In the genomic region with DNA sequence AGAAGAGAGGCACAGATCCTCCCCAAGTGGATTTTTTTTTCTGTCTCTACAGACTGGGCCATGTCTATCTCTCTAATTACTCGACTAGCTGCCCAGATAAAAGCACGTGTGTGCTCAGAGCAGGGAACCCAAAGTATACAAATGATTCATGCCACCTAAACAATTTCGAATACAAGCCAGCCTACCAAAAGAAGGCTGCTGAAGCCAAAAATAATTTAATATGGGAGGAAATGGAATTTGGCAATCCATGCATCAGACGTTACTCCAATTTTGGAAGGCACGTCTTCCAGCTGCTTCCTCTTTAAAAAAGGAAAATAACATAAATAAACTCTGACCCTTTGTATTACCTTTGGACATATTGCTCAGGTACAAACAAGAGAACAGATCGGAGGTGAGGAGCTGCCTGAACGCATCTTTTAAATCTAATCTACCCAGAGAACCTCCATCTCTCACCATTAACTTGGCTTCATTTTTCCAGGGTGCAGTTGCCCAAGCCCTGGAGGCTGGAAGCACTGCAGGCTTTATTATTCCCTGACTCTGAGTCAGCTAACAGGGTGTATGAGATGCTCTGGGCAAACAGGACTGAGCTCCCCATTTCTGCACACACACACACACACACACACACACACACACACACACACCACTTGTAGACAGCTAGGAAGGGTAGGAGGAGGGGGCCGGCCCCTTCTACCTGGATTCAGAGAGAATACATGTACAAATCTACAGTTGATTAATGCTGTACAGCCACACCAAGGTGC, we compare ENCODE assay signal across 10 mouse cellular contexts.
DNase-seq lines count a peak whose midpoint lies in the region; ATAC-seq and TF ChIP-seq lines count a peak whose summit lies in the region.
"Had no signal": no experiment of that assay in that cellular context is flagged by ENCODE, and none has a peak within 500 bp of the region (broad histone marks: within the 10 kb centered on the region; RNA-seq: fewer than 3 reads in every experiment).

No protein-coding gene starts in this region.

- ATAC-seq in hindbrain, embryonic 15.5 days (ENCODE audit: low FRiP score, low read depth) = no peak
- ATAC-seq in hindbrain, embryonic 13.5 days (ENCODE audit: low FRiP score) = no peak
- 0 out of 2 replicates have a peak, but pooled peaks have one; percentile 34 for ATAC-seq in lung, embryonic 16.5 days (ENCODE audit: low read depth)
- no peak for ATAC-seq in intestine, embryonic 14.5 days (replicated peaks; ENCODE audit: low FRiP score, low TSS enrichment, low read depth)
- no peak; the same call in 1 of the 2 replicates for ATAC-seq in stomach, embryonic 15.5 days (ENCODE audit: insufficient read depth, low FRiP score, low read depth)

- 73% methylated on average over 8 of the region's 8 CpGs for WGBS in hindbrain, embryonic 15.5 days
- WGBS in hindbrain, embryonic 13.5 days = 82% methylated on average over 8 of the region's 8 CpGs
- WGBS in lung, embryonic 16.5 days = 40% methylated on average over 8 of the region's 8 CpGs
- 36% methylated on average over 8 of the region's 8 CpGs for WGBS in lung, adult 2 months
- WGBS in intestine, embryonic 14.5 days = 27% methylated on average over 8 of the region's 8 CpGs
- 30% methylated on average over 8 of the region's 8 CpGs for WGBS in stomach, embryonic 15.5 days

- 0 out of 2 replicates have a peak overlapping the region, but pooled peaks have one; percentile 7 for H3K4me3 ChIP-seq in hindbrain, embryonic 15.5 days
- H3K4me3 ChIP-seq in hindbrain, embryonic 13.5 days = no peak overlapping the region
- H3K4me3 ChIP-seq in lung, embryonic 16.5 days (ENCODE audit: low read length) = peak overlapping the region; percentile 62
- no peak overlapping the region for H3K4me3 ChIP-seq in lung, adult 2 months (replicated peaks; ENCODE audit: extremely low read depth, low read depth, low read length)
- H3K4me3 ChIP-seq in intestine, embryonic 14.5 days (ENCODE audit: low read depth, low read length) = peak overlapping the region; percentile 63
- H3K4me3 ChIP-seq in stomach, embryonic 15.5 days (replicated peaks) = peak overlapping the region; percentile 55

- no peaks in the 10 kb centered on the region for H3K27me3 ChIP-seq in hindbrain, embryonic 15.5 days
- H3K27me3 ChIP-seq in hindbrain, embryonic 13.5 days = no peaks in the 10 kb centered on the region
- H3K27me3 ChIP-seq in lung, embryonic 16.5 days (ENCODE audit: control insufficient read depth, insufficient read depth, low read depth, low read length) = no peaks in the 10 kb centered on the region
- H3K27me3 ChIP-seq in intestine, embryonic 14.5 days (replicated peaks; ENCODE audit: control insufficient read depth, insufficient read depth, low read length) = no peaks in the 10 kb centered on the region
- H3K27me3 ChIP-seq in stomach, embryonic 15.5 days (replicated peaks) = no peaks in the 10 kb centered on the region

- TF ChIP-seq POLR2A in lung, adult 2 months (IDR thresholded peaks at IDR 0.05; ENCODE audit: borderline replicate concordance, extremely low read depth, low read depth, low read length) = no peak

- no peak for TF ChIP-seq CTCF in lung, adult 2 months (IDR thresholded peaks at IDR 0.05; ENCODE audit: insufficient read depth, low read length)

- H3K4me2 ChIP-seq in hindbrain, embryonic 15.5 days = peak overlapping the region; percentile 55; the same call in 1 of the 2 replicates
- H3K4me2 ChIP-seq in hindbrain, embryonic 13.5 days = no peak overlapping the region
- H3K4me2 ChIP-seq in lung, embryonic 16.5 days (ENCODE audit: low read depth, low read length) = peak overlapping the region; percentile 63
- H3K4me2 ChIP-seq in intestine, embryonic 14.5 days (ENCODE audit: low read length) = peak overlapping the region; percentile 53
- peak overlapping the region; percentile 60 for H3K4me2 ChIP-seq in stomach, embryonic 15.5 days

- no peaks in the 10 kb centered on the region for H3K36me3 ChIP-seq in hindbrain, embryonic 15.5 days
- no peaks in the 10 kb centered on the region for H3K36me3 ChIP-seq in hindbrain, embryonic 13.5 days
- H3K36me3 ChIP-seq in lung, embryonic 16.5 days (ENCODE audit: control insufficient read depth, insufficient read depth, low read length) = no peaks in the 10 kb centered on the region
- H3K36me3 ChIP-seq in intestine, embryonic 14.5 days (ENCODE audit: control insufficient read depth, insufficient read depth, low read length) = no peaks in the 10 kb centered on the region
- H3K36me3 ChIP-seq in stomach, embryonic 15.5 days = no peaks in the 10 kb centered on the region
- H3K36me3 ChIP-seq: forebrain, embryonic 10.5 days had no signal

- peaks cover 34% of the 10 kb centered on the region for H3K4me1 ChIP-seq in hindbrain, embryonic 15.5 days (replicated peaks)
- H3K4me1 ChIP-seq in hindbrain, embryonic 13.5 days (replicated peaks) = peaks cover 26% of the 10 kb centered on the region
- H3K4me1 ChIP-seq in lung, embryonic 16.5 days (replicated peaks; ENCODE audit: control insufficient read depth, insufficient read depth, low read length) = 0 out of 2 replicates have a peak, but pooled peaks cover 3% of the 10 kb centered on the region
- peaks cover 3% of the 10 kb centered on the region; the same call in 1 of the 2 replicates for H3K4me1 ChIP-seq in lung, adult 2 months (ENCODE audit: control insufficient read depth, insufficient read depth, low read length)
- 0 out of 2 replicates have a peak, but pooled peaks cover 7% of the 10 kb centered on the region for H3K4me1 ChIP-seq in intestine, embryonic 14.5 days (replicated peaks; ENCODE audit: control insufficient read depth, insufficient read depth, low read length)
- H3K4me1 ChIP-seq in stomach, embryonic 15.5 days = 0 out of 2 replicates have a peak, but pooled peaks cover 6% of the 10 kb centered on the region

- H3K9me3 ChIP-seq in hindbrain, embryonic 15.5 days = no peaks in the 10 kb centered on the region
- no peaks in the 10 kb centered on the region for H3K9me3 ChIP-seq in hindbrain, embryonic 13.5 days
- H3K9me3 ChIP-seq in lung, embryonic 16.5 days (ENCODE audit: control insufficient read depth, low read length) = no peaks in the 10 kb centered on the region
- H3K9me3 ChIP-seq in intestine, embryonic 14.5 days (ENCODE audit: control insufficient read depth, low read length) = no peaks in the 10 kb centered on the region
- H3K9me3 ChIP-seq in stomach, embryonic 15.5 days = no peaks in the 10 kb centered on the region
- H3K9me3 ChIP-seq: forebrain, embryonic 10.5 days had no signal

- no peak overlapping the region for H3K9ac ChIP-seq in hindbrain, embryonic 15.5 days
- no peak overlapping the region for H3K9ac ChIP-seq in hindbrain, embryonic 13.5 days
- H3K9ac ChIP-seq in lung, embryonic 16.5 days (ENCODE audit: low read length) = peak overlapping the region; percentile 4; the same call in 1 of the 2 replicates
- H3K9ac ChIP-seq in intestine, embryonic 14.5 days (ENCODE audit: low read length) = peak overlapping the region; percentile 54
- no peak overlapping the region for H3K9ac ChIP-seq in stomach, embryonic 15.5 days

- no peak for DNase-seq in lung, adult 2 months
- DNase-seq in intestine, embryonic 14.5 days (ENCODE audit: low spot score) = no peak
- no peak for DNase-seq in embryo, embryonic 11 days
- DNase-seq: gastrocnemius, postnatal 14 days; thymus, adult 18-20 months had no signal

- H3K27ac ChIP-seq in hindbrain, embryonic 15.5 days (replicated peaks) = 0 out of 2 replicates have a peak overlapping the region, but pooled peaks have one; percentile 0
- no peak overlapping the region for H3K27ac ChIP-seq in hindbrain, embryonic 13.5 days
- peak overlapping the region; percentile 68 for H3K27ac ChIP-seq in lung, embryonic 16.5 days (ENCODE audit: low read length)
- peak overlapping the region; percentile 60 for H3K27ac ChIP-seq in intestine, embryonic 14.5 days (ENCODE audit: low read depth)
- H3K27ac ChIP-seq in stomach, embryonic 15.5 days = peak overlapping the region; percentile 54; the same call in 1 of the 2 replicates

Comparison
In these comparisons a context has a peak if more than half of its experiments do, and no peak if none do; other contexts are left out.
1. H3K4me3 ChIP-seq: peak in hindbrain, embryonic 15.5 days (single experiment), lung, embryonic 16.5 days (single experiment), intestine, embryonic 14.5 days (single experiment) and stomach, embryonic 15.5 days (single experiment); none in hindbrain, embryonic 13.5 days (single experiment) and lung, adult 2 months (single experiment).
2. H3K9ac ChIP-seq: peak in lung, embryonic 16.5 days (single experiment) and intestine, embryonic 14.5 days (single experiment); none in hindbrain, embryonic 15.5 days (single experiment), hindbrain, embryonic 13.5 days (single experiment) and stomach, embryonic 15.5 days (single experiment).